Mouse (Mus musculus): ENCODE results near the gene Zim1. TPM values are rescaled to one million over a fixed set of nuclear protein-coding genes. Genes with fewer than 3 reads are reported as not detected.
A peak's percentile ranks its signal among the peaks of the same experiment; 100 is the strongest.

Gene Zim1
- total and polyA plus RNA-seq, 2 experiments from 2014 or later, result 6.3 to 26.2 TPM

DNA sequence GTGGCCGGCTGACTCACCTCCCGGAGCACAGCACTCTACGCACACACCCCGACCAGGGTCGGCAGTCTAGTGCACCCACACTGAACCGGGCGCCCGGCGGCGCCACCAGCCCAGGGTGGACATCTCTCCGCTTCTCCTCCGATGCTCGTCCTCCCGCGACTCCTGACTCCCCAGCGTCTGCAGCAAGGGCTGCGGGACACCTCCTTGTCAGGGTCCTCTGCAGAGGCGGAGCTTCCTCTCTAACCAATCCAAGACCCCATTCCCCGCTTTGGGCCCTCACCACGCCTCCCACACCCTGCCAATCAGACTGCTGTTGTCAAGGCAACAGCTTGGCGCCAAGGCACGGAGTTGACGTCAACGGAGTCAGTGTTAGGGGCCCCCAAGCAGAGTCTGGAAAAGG is 34.0 kb upstream of the Zim1 start, which contains the start of the genes Peg3 and Usp29:
TSS of gene Peg3 (minus strand) at position 191 of the 400 bp plus-strand sequence.
TSS of gene Usp29 (plus strand) at position 338 of the 400 bp plus-strand sequence.
- H3K4me2 ChIP-seq (ENCODE audit: low read depth, low read length), result peak within 1 kb of the TSS; percentile 53

DNA sequence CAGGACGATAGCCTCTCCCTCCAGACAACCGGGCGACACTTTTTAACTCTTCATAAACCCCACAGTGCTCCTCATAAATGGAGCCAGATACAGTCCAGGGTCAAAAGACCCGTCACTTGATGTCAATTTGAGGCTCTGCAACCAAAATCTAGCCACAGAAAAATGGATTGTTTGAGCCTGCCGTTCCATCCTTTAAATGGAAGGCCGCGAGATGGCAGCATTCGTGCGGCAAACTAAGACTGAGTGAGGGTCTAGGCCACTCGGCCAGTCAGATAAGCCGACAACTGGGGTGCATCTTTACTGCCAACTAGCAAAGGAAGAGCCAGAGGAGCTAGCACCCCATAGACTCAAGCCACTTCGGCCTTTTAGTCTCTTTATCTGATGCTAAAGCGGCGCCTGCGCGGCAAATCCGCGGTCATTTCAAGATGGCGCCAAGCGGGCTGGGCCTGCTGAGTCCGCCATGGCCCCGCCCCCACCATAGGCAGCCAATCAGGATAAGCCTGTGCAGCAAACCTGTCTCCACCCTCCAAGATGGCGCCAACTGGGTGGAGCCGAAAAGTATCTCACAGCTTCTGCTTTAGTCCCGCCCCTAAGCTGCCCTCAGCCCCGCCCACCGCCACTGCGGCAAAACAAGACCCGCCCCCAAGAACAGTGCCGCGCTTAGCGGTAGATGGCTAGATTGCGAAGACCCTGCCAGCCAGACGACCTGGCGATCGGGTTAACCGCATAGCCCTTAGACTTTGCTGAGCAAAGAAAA is 33.0 kb upstream of the Zim1 start:
- peaks cover 5% of the 10 kb centered on the region; the same call in 1 of the 2 replicates for H3K36me3 ChIP-seq (ENCODE audit: insufficient read depth, low read length)
- 52% methylated on average over 37 of the region's 37 CpGs for WGBS
- peak overlapping the region; percentile 94 for H3K27ac ChIP-seq
- peak overlapping the region; percentile 76 for H3K9ac ChIP-seq (replicated peaks; ENCODE audit: low read length)
- H3K27me3 ChIP-seq (ENCODE audit: insufficient read depth, low read length), result no peaks in the 10 kb centered on the region
- no peaks in the 10 kb centered on the region for H3K4me1 ChIP-seq (ENCODE audit: insufficient read depth, low read length)
- ATAC-seq (peak; percentile 50), DNase-seq (ENCODE audit: low spot score) (peak; percentile 96)
- H3K9me3 ChIP-seq (ENCODE audit: low read length), result 0 out of 2 replicates have a peak, but pooled peaks cover 5% of the 10 kb centered on the region
- H3K4me2 ChIP-seq (ENCODE audit: low read depth, low read length), result peak overlapping the region; percentile 53
- TF ChIP-seq CTCF (IDR thresholded peaks at IDR 0.05; ENCODE audit: low read depth), result peak; percentile 49
- peak overlapping the region; percentile 60 for H3K4me3 ChIP-seq (ENCODE audit: low read length)

More for the DNA sequence above, 34.0 kb upstream of the Zim1 start, which contains the start of the genes Peg3 and Usp29:
- Histone ChIP-seq H3K27ac (peak within 1 kb of the TSS; percentile 94), H3K36me3 (ENCODE audit: insufficient read depth, low read length) (no peaks in the 10 kb centered on the region), H3K9ac (replicated peaks; ENCODE audit: low read length) (peak within 1 kb of the TSS; percentile 76), H3K4me3 (ENCODE audit: low read length) (peak within 1 kb of the TSS; percentile 60), H3K4me1 (ENCODE audit: insufficient read depth, low read length) (no peaks in the 10 kb centered on the region), H3K27me3 (ENCODE audit: insufficient read depth, low read length) (no peaks in the 10 kb centered on the region), H3K9me3 (ENCODE audit: low read length) (0 out of 2 replicates have a peak, but pooled peaks cover 5% of the 10 kb centered on the region)
- WGBS, result 57% methylated on average over 24 of the region's 24 CpGs
- TF ChIP-seq CTCF (IDR thresholded peaks at IDR 0.05; ENCODE audit: low read depth), result peak; percentile 27
- ATAC-seq (peak; percentile 47), DNase-seq (ENCODE audit: low spot score) (peak; percentile 94)

DNA sequence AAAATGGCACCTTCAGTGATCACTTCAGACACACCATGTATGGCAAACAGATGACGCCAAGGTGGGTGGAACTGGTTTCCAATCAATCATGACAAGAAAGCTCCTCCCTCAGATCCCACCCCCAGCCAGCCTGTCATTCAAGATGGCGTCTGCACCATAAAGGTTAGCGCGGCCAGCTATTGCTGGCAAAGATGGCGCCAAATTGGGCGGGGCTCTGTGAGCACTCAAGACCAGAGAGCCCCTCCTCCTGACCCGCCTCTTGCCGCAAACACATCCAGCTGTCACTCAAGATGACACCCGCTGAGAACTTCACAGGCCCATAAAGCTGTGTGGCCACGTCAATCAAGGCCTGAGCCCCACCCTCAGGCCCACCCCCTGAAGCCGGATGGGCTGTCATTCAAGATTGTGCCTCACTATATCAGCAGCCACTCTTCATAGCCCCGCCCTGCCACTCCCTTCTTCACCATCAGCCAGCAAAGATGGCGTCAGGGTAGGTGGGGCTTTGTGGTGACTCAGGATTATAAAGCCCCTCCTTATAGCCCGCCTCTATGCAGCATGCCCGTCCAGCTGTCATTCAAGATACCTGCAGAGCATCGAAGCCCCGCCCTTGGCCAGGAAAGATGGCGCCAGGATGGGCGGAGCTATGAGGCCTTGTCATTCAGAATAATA is 32.1 kb upstream of the Zim1 start:
- Histone ChIP-seq H3K4me3 (ENCODE audit: low read length) (peak overlapping the region; percentile 60), H3K27me3 (ENCODE audit: insufficient read depth, low read length) (no peaks in the 10 kb centered on the region), H3K36me3 (ENCODE audit: insufficient read depth, low read length) (peaks cover 5% of the 10 kb centered on the region; the same call in 1 of the 2 replicates), H3K4me1 (ENCODE audit: insufficient read depth, low read length) (no peaks in the 10 kb centered on the region), H3K4me2 (ENCODE audit: low read depth, low read length) (peak overlapping the region; percentile 49), H3K9ac (replicated peaks; ENCODE audit: low read length) (peak overlapping the region; percentile 56; the same call in 1 of the 2 replicates), H3K9me3 (ENCODE audit: low read length) (0 out of 2 replicates have a peak, but pooled peaks cover 5% of the 10 kb centered on the region), H3K27ac (peak overlapping the region; percentile 94)
- peak; percentile 87 for ATAC-seq
- DNase-seq (ENCODE audit: low spot score), result peak; percentile 97
- TF ChIP-seq CTCF (IDR thresholded peaks at IDR 0.05; ENCODE audit: low read depth), result no peak
- 53% methylated on average over 19 of the region's 19 CpGs for WGBS

DNA sequence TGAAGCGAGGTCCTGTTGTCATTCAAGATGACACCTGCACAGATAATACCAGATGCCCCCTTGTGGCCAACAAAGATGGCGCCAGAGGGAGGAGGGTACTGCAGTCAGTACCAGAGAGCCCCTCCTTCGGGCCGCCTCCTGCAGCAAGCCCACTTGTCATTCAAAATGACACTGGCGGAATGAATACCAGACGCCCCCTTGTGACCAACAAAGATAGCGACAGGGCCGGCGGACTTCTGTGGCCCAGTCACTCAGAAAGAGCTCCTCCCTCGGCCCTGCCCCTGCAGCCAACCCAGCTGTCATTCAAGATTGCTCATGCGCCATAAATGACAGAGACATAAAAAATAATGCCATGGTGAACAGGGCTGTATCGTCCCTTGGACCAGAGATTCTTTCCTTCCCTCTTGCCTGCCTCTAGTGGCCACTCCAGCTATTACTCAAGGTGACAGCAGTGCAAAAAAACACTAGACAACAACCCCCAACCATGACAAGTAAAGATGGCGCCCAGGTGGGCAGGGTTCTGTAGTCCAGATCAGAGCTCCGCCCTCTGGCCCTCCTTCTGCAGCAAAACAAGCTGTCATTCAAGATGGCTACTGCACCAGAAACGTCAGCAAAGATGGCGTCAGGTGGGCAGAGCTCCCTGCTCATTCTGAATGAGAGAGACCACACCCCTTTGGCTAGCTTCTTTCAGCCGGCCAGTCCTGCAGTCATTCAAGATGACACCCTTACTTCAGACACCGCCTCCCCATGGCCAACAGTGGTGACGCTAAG is 31.3 kb upstream of the Zim1 start:
- H3K27me3 ChIP-seq (ENCODE audit: insufficient read depth, low read length), result no peaks in the 10 kb centered on the region
- ATAC-seq, result peak; percentile 70
- peaks cover 5% of the 10 kb centered on the region; the same call in 1 of the 2 replicates for H3K36me3 ChIP-seq (ENCODE audit: insufficient read depth, low read length)
- peak overlapping the region; percentile 45; the same call in 1 of the 2 replicates for H3K9ac ChIP-seq (replicated peaks; ENCODE audit: low read length)
- 56% methylated on average over 19 of the region's 19 CpGs for WGBS
- peak overlapping the region; percentile 60 for H3K4me3 ChIP-seq (ENCODE audit: low read length)
- 0 out of 2 replicates have a peak, but pooled peaks cover 5% of the 10 kb centered on the region for H3K9me3 ChIP-seq (ENCODE audit: low read length)
- TF ChIP-seq CTCF (IDR thresholded peaks at IDR 0.05; ENCODE audit: low read depth), result peak; percentile 63
- H3K27ac ChIP-seq, result peak overlapping the region; percentile 94
- DNase-seq (ENCODE audit: low spot score), result peak; percentile 95
- peak overlapping the region; percentile 49 for H3K4me2 ChIP-seq (ENCODE audit: low read depth, low read length)
- no peaks in the 10 kb centered on the region for H3K4me1 ChIP-seq (ENCODE audit: insufficient read depth, low read length)

DNA sequence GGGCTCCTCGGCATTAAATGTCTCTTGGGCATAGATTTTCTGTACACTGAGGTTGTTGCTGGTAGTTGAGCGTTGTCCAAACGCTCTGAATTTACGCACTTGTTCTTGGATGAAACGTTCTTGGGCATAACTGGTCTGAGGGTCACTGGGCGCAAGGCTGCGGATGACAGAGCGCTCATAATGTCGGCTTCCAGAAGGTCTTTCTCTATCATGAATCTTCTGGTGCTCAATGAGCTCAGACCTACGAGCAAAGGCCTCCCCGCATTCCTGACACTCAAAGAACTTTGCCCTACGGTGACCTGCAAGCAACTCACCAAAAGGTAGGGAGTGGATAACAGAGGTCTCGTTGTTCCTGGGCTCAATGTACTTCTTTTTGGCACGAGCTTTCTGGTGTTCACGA is 13.1 kb upstream of the Zim1 start:
- Histone ChIP-seq H3K9ac (replicated peaks; ENCODE audit: low read length) (no peak overlapping the region), H3K4me1 (ENCODE audit: insufficient read depth, low read length) (no peaks in the 10 kb centered on the region), H3K36me3 (ENCODE audit: insufficient read depth, low read length) (peaks cover 25% of the 10 kb centered on the region), H3K27ac (no peak overlapping the region), H3K4me2 (ENCODE audit: low read depth, low read length) (no peak overlapping the region), H3K27me3 (ENCODE audit: insufficient read depth, low read length) (no peaks in the 10 kb centered on the region), H3K9me3 (ENCODE audit: low read length) (no peaks in the 10 kb centered on the region), H3K4me3 (ENCODE audit: low read length) (no peak overlapping the region)
- TF ChIP-seq CTCF (IDR thresholded peaks at IDR 0.05; ENCODE audit: low read depth), result no peak
- no peak for DNase-seq (ENCODE audit: low spot score)
- no peak for ATAC-seq
- WGBS, result 94% methylated on average over 15 of the region's 15 CpGs

Data from hindbrain, postnatal 0 days (tissue).